Mouse (Mus musculus) kidney, embryonic 15.5 days (tissue): ENCODE data around the gene Mosmo. TPM values are rescaled to one million over a fixed set of nuclear protein-coding genes. Genes with fewer than 3 reads are reported as not detected.

Source experiments
- polyA plus RNA-seq: library from polyadenylated mRNA; unstranded; fragments of >200 nt; fragmentation: Nextera tagmentation; extraction: Ambion mirVana; gene quantifications from 2 replicates; pipeline ENCODE4 v1.2.1, GENCODE M21; 2015

Mosmo gene
- polyA plus RNA-seq, 1 experiment from 2014 or later: 13.3 TPM

Other genes starting within 250 kb of the Mosmo start
- gene Uqcrc2, start 42.4 kb upstream of the Mosmo start, polyA plus RNA-seq: 241 and 250 TPM in 2 replicates
- 0.37 and 0.52 TPM in 2 replicates for gene Pdzd9, start 7.3 kb upstream of the Mosmo start, polyA plus RNA-seq
- gene Vwa3a, start 61.7 kb downstream of the Mosmo start, polyA plus RNA-seq: 0.10 and 0.17 TPM in 2 replicates
- not detected in 2 replicates for gene Gm5737, start 134.7 kb downstream of the Mosmo start, polyA plus RNA-seq
- 23.8 and 27.6 TPM in 2 replicates for gene Eef2k, start 165.2 kb downstream of the Mosmo start, polyA plus RNA-seq
- gene Polr3e, start 240.1 kb downstream of the Mosmo start, polyA plus RNA-seq: 42.7 and 44.0 TPM in 2 replicates